Mouse (Mus musculus): ENCODE data around the gene Dmbx1.

Dmbx1 gene

DNA sequence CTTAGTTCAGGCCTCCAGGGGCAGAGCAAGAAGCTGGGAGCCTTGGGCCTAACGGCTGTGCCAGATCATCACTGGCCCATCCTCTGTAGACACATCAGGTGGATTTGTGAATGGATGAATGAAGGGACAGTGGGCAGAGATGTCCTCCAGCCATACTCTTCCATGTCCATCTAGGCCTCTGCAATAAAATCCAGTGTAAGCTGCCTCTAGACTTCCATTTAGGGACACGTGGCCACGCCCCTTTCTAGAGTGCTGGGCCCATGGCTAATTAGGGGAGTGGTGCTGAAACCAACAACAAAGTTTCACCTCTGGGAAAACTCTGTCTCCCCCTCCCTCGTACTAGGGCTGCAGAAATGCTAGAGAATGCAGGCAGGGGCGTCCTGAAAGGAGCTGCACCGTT, 49.7 kb downstream of the Dmbx1 start:
- DNase-seq (ENCODE audit: low spot score), result no peak

- DNase-seq (ENCODE audit: low spot score), result no peak
Measured at GRCm38 (mm10) chr4:115886875-115887274, 52.9 kb downstream of the Dmbx1 start.

GRCm38 (mm10) chr4:115885846-115886245, 53.9 kb downstream of the Dmbx1 start:
- DNase-seq (ENCODE audit: low spot score), result no peak

- DNase-seq (ENCODE audit: low spot score), result no peak
Measured at GRCm38 (mm10) chr4:115884022-115884421, 55.7 kb downstream of the Dmbx1 start, which contains the start of gene Kncn. TSS of gene Kncn (plus strand) at chr4:115884400.

GRCm38 (mm10) chr4:115882195-115882594, 57.5 kb downstream of the Dmbx1 start:
- DNase-seq (ENCODE audit: low spot score), result no peak

GRCm38 (mm10) chr4:115881183-115881582, 58.5 kb downstream of the Dmbx1 start:
- DNase-seq (ENCODE audit: low spot score), result no peak

GRCm38 (mm10) chr4:115878828-115879227, 60.9 kb downstream of the Dmbx1 start:
- DNase-seq (ENCODE audit: low spot score), result no peak

DNA sequence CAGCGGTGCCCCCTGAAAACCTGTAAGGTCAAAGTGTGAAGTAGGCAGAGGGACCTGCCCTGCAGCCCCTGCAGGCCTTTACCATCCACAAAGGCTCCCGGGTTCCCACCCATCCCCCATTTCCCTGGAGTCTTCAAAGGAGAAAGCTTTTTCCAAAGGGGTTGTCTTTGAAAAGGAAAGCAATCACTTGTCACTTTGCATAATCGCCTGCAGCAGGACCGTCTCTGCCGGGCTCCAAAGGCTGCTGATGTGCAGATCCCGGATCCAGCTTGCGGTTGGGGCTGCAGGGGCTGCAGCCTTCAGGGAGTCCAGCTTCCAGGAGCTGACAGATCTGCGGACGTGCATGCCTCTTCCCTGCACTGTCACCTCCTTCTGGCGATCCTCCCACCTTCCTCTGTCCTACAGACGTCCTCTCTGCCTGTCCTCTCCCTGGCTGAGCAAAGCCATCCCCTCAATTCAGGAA, 61.5 kb downstream of the Dmbx1 start:
- no peak for DNase-seq (ENCODE audit: low spot score)

GRCm38 (mm10) chr4:115873231-115873630, 66.5 kb downstream of the Dmbx1 start:
- DNase-seq (ENCODE audit: low spot score), result no peak

DNA sequence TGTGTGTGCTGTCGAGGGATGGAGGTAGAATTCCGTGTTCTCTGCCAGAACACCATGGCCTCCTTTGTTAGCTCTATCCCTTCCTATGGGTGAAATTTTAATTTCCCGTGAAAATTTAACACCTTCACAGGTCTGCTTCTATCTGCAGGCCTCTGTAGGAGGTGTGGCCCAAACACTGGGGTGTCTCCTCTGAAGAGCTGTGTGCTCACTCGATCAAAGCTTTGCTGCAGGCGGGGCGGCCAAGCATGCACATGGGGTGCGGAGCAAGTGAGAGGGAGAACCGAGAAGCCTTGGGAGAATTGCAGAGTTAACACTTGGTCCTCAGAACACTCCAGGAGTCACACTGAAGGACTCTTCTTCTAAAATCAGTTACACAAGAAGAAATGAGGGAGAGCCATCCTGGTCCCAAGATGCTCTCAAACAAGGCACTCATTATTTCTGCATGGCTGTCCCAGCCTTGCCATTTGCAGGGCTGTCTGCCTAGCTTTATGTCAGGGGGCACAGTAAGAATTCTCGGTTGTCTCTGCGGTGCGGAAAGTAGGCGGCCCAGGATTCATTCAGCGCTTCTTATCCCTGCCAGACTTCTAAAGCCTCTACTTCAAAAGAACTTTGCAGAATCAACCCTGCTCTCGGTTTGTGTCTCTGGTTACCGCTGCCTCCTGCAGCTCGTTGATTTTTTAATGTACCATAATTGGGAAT, 70.1 kb downstream of the Dmbx1 start:
- DNase-seq (ENCODE audit: low spot score), result no peak

Measured in testis, postnatal 10 days (tissue).